Mouse (Mus musculus) G1E-ER4 (cell line): ENCODE results near the gene Tbc1d9b. TPM values are rescaled to one million over a fixed set of nuclear protein-coding genes. Genes with fewer than 3 reads are reported as not detected.

Experiments
- GATA1 ChIP-seq: IDR thresholded peaks from one replicate; pipeline ENCODE4 v1.8.0; 2012; ENCODE audit warnings: low read length, inconsistent platforms
- polyA plus RNA-seq: library from polyadenylated mRNA; stranded (reverse); fragments of >175 nt; gene quantifications from 2 replicates; pipeline ENCODE4 v1.2.3, GENCODE M21; 2012

Tbc1d9b gene
- polyA plus RNA-seq, 1 experiment = 50.7 TPM

- no peak for TF ChIP-seq GATA1
These were observed 3.4 kb upstream of the Tbc1d9b start for GRCm38 (mm10) chr11:50127781-50128180.

- no peak for TF ChIP-seq GATA1
These were observed 605 bp downstream of the Tbc1d9b start for GRCm38 (mm10) chr11:50131801-50132201.

- no peak for TF ChIP-seq GATA1
These were observed 1.1 kb downstream of the Tbc1d9b start for GRCm38 (mm10) chr11:50132265-50132664.

GRCm38 (mm10) chr11:50134136-50134859 lies 3.1 kb downstream of the Tbc1d9b start:
- peak; percentile 17 for TF ChIP-seq GATA1

- no peak for TF ChIP-seq GATA1
These were observed 7.1 kb downstream of the Tbc1d9b start for GRCm38 (mm10) chr11:50138206-50138822.

- no peak for TF ChIP-seq GATA1
These were observed 8.4 kb downstream of the Tbc1d9b start for GRCm38 (mm10) chr11:50139571-50139970.

GRCm38 (mm10) chr11:50145529-50145928 lies 14.3 kb downstream of the Tbc1d9b start:
- no peak for TF ChIP-seq GATA1

GRCm38 (mm10) chr11:50146121-50146520 lies 14.9 kb downstream of the Tbc1d9b start:
- no peak for TF ChIP-seq GATA1

- no peak for TF ChIP-seq GATA1
These were observed 16.2 kb downstream of the Tbc1d9b start for GRCm38 (mm10) chr11:50147267-50147957.

GRCm38 (mm10) chr11:50147958-50148476 lies 16.8 kb downstream of the Tbc1d9b start:
- no peak for TF ChIP-seq GATA1

GRCm38 (mm10) chr11:50149200-50149599 lies 18.0 kb downstream of the Tbc1d9b start:
- TF ChIP-seq GATA1 = no peak

GRCm38 (mm10) chr11:50149603-50150150 lies 18.5 kb downstream of the Tbc1d9b start:
- no peak for TF ChIP-seq GATA1

- no peak for TF ChIP-seq GATA1
These were observed 20.2 kb downstream of the Tbc1d9b start for GRCm38 (mm10) chr11:50151374-50151773.

GRCm38 (mm10) chr11:50154166-50154565 lies 23.0 kb downstream of the Tbc1d9b start:
- no peak for TF ChIP-seq GATA1

GRCm38 (mm10) chr11:50154777-50155520 lies 23.8 kb downstream of the Tbc1d9b start:
- no peak for TF ChIP-seq GATA1
